Mouse (Mus musculus) left cerebral cortex, adult 9 months (tissue): ENCODE data around the gene Hspb11.

ENCODE experiments used
- DNase-seq, 2 experiments: peaks; one replicate each; pipeline ENCODE4 v3.0.0; 2022; ENCODE audit warnings: low spot score in 2 of 2

Hspb11 gene

GRCm38 (mm10) chr4:107253125-107254091 lies at the start of gene Hspb11, which contains the start of gene Lrrc42:
Hspb11 (plus strand) TSS chr4:107253593.
Lrrc42 (minus strand) TSS chr4:107253532.
- DNase-seq, result peak; percentile 88 to 90

GRCm38 (mm10) chr4:107207016-107207415 lies 46.4 kb upstream of the Hspb11 start:
- no peak for DNase-seq

GRCm38 (mm10) chr4:107208880-107209279 lies 44.5 kb upstream of the Hspb11 start, which contains the start of gene Ldlrad1:
Ldlrad1 (plus strand) TSS chr4:107209180.
- DNase-seq, result no peak

GRCm38 (mm10) chr4:107210483-107211097 lies 42.8 kb upstream of the Hspb11 start:
- DNase-seq, result no peak

- peak in 1 of 2 experiments; percentile 17 for DNase-seq
These were observed 41.9 kb upstream of the Hspb11 start for GRCm38 (mm10) chr4:107211465-107211864.

- DNase-seq, result no peak
These were observed 41.5 kb upstream of the Hspb11 start for GRCm38 (mm10) chr4:107211936-107212335.

- DNase-seq, result no peak
These were observed 39.9 kb upstream of the Hspb11 start for GRCm38 (mm10) chr4:107213279-107214011.

GRCm38 (mm10) chr4:107217574-107217973 lies 35.8 kb upstream of the Hspb11 start:
- DNase-seq, result no peak

- DNase-seq, result no peak
These were observed 31.9 kb upstream of the Hspb11 start for GRCm38 (mm10) chr4:107221524-107221923.

GRCm38 (mm10) chr4:107223225-107224204 lies 29.9 kb upstream of the Hspb11 start:
- peak in 1 of 2 experiments; percentile 6 for DNase-seq

- DNase-seq, result no peak
These were observed 27.1 kb upstream of the Hspb11 start for GRCm38 (mm10) chr4:107226313-107226712.

GRCm38 (mm10) chr4:107232219-107232618 lies 21.2 kb upstream of the Hspb11 start:
- DNase-seq, result no peak

GRCm38 (mm10) chr4:107238253-107238652 lies 15.1 kb upstream of the Hspb11 start:
- DNase-seq, result no peak

- no peak for DNase-seq
These were observed 13.2 kb upstream of the Hspb11 start for GRCm38 (mm10) chr4:107240196-107240595.

- no peak for DNase-seq
These were observed 9.7 kb upstream of the Hspb11 start for GRCm38 (mm10) chr4:107243365-107244333.

GRCm38 (mm10) chr4:107245368-107245767 lies 8.0 kb upstream of the Hspb11 start:
- DNase-seq, result no peak

- no peak for DNase-seq
These were observed 7.4 kb upstream of the Hspb11 start for GRCm38 (mm10) chr4:107246040-107246439.

GRCm38 (mm10) chr4:107247110-107247509 lies 6.3 kb upstream of the Hspb11 start:
- DNase-seq, result no peak

GRCm38 (mm10) chr4:107248061-107248460 lies 5.3 kb upstream of the Hspb11 start:
- no peak for DNase-seq

GRCm38 (mm10) chr4:107249471-107249870 lies 3.9 kb upstream of the Hspb11 start:
- no peak for DNase-seq
